Mouse (Mus musculus) gastrocnemius, postnatal 10 days (tissue): ENCODE measurements around the gene Aicda. TPM values are rescaled to one million over a fixed set of nuclear protein-coding genes. Genes with fewer than 3 reads are reported as not detected.
A peak's percentile ranks its signal among the peaks of the same experiment; 100 is the strongest.

Source experiments
- DNase-seq: peaks from one replicate; pipeline ENCODE4 v3.0.0; 2021; ENCODE audit warnings: mixed read lengths
- total RNA-seq, 2 experiments: library from RNA; stranded (reverse); gene quantifications; 2 replicates each; pipeline ENCODE4 v1.2.3; 2021

Gene Aicda
- total RNA-seq, 2 experiments from 2014 or later: not detected

DNA sequence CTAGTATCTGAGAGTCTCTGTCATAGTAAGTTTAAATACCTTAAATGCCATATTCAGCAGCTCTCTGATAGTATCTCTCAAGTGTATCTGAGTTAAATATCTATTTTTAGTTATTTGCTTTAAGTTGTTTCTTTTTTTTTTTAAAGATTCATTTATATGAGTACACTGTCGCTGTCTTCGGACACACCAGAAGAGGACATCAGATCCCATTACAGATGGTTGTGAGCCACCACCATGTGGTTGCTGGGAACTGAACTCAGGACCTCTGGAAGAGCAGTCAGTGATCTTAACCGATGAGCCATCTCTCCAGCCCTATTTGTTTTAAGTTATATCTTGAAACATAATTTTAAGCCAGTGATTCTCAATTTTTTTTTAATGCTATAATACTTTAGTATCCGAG is 47.4 kb downstream of the Aicda start:
- no peak for DNase-seq

- DNase-seq: no peak
These were observed 48.0 kb downstream of the Aicda start for GRCm38 (mm10) chr6:122601615-122602014.

- DNase-seq: peak; percentile 57
These were observed 48.8 kb downstream of the Aicda start, which contains the start of gene Apobec1 for GRCm38 (mm10) chr6:122602242-122602991. TSS of gene Apobec1 (minus strand) at chr6:122602444.

DNA sequence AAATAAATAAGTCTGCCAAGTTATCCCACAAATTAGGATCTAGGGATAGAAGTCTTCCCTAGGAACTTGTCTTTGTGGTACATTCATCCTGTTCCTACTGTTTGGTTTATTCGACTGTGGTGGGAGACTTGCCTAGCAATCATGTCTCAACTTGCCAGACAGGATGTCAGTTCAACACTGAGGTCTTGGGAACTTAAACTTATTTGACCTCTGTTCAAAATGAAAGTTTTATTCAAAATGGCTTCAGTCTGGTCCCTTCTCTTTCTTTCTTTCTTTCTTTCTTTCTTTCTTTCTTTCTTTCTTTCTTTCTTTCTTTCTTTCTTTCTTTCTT is 49.4 kb downstream of the Aicda start:
- DNase-seq: no peak

DNA sequence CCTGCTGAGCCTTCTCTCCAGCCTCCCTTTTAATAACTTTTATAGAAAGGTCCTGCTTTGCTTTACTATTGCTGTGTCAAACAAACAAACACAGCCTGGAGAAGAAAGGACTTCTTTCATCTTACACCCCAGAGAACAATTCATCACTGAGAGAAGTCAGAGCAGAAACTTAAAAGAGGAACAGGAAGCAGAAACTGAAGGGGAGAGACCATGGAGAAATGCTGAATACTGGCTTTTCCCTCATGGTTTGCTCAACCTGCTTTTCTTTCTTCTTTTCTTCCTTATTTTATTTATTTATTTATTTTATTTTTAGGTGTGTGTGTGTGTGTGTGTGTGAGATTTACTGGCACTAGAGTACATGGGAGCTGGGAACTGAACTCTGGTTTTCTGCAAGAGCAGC is 50.7 kb downstream of the Aicda start:
- no peak for DNase-seq

GRCm38 (mm10) chr6:122605483-122605882 is 51.9 kb downstream of the Aicda start:
- DNase-seq: no peak

GRCm38 (mm10) chr6:122606661-122607060 is 53.1 kb downstream of the Aicda start:
- no peak for DNase-seq

- no peak for DNase-seq
These were observed 54.1 kb downstream of the Aicda start for GRCm38 (mm10) chr6:122607700-122608099.

DNA sequence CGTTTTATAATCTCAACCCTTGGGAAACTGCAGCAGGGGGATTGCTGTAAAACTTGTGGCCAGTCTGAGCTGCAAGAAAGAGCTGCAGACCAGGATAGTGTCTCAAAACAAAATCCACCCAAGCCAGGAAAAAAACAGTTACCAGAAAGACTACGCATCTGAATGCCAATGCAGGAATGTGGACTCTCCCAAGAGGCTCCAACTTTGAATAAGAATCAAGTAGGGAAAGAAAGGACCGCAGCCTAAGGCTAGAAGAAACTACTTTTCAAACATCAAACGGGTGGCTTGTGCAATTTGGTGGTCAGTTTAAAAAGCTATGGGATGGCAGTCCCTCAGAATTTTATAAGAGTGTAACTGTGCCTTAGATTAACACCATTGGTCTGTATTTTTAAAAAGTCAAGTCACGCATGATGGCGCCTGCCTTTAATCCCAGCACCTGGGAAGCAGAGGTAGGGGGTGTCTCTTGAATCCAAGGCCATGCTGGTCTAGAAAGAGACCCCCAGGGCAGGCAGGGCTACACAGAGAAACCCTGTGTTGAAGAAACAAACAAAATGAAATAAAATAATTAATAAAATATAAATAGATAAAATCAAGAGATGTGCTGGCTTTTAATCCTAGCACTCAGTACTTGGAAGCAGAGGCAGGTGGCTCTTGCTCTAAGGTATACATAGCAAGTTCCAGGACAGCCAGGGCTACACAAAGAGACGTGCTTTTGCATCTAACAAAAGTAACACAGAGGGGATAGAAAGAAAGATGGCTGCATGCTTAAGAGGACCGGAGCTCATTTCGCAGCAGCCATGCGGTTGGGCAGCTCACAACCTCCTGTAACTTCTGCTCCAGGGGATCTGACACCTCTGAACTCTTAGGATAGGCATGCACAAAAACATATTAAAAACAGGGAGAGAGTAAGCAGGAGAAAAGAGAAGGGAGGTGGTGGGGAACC is 55.1 kb downstream of the Aicda start:
- DNase-seq: no peak

GRCm38 (mm10) chr6:122609377-122609728 is 55.8 kb downstream of the Aicda start:
- DNase-seq: no peak

DNA sequence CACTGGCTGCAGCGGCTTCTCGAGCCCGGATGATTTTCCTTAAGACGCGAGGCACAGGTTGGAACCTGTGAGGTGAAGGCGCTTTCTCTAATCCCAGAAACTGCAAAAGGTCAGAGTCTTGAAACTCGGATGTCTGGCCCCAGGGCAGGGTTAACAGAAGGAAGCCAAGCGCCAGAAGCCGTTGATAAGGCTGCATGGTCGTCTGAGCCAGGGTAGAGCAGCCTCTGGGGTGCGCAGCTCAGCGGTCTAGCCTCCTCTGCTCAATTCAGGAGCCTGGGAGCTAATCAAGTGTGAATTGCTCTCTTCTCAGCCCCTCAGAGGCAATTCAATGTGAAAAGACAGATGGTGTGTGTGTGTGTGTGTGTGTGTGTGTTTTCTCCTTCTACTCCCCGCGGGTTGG is 56.2 kb downstream of the Aicda start, which contains the start of gene Gdf3:
Gene Gdf3 (minus strand): TSS at position 317 of the 400 bp plus-strand sequence.
- no peak for DNase-seq

DNA sequence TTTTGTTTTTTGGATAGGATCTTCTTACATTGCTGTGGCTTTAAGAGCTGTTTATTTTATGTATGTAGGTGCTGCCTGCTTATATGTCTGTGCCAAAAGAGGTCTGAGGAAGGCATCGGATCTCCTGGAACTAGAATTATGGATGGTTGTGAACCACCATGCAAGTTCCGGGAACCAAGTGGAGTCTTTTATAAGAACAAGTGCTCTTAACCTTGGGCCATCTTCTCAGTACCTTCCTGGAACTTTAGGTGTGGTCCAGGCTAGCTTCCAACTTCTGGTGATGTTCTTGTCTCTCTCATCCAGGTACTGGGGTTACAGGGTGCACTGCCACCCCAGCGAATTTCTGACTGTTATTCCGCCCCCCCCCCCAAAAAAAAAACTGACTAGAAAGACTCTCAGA is 58.8 kb downstream of the Aicda start:
- DNase-seq: no peak

Other genes starting within 250 kb of the Aicda start
- 10 to 100 TPM; 32.1 to 35.6 TPM for gene M6pr, start 245.1 kb upstream of the Aicda start, total RNA-seq
- 10 to 100 TPM; 13.1 to 13.8 TPM for gene Phc1, start 213.2 kb upstream of the Aicda start, total RNA-seq
- gene Rimklb, start 55.0 kb upstream of the Aicda start, total RNA-seq: 1 to 10 TPM; 2.1 to 2.6 TPM
- 100 to 1,000 TPM; 115 to 141 TPM for gene Mfap5, start 48.0 kb upstream of the Aicda start, total RNA-seq
- 1 to 10 TPM; 2.3 to 4.3 TPM for gene Apobec1, start 48.6 kb downstream of the Aicda start, total RNA-seq
- gene Gdf3, start 56.3 kb downstream of the Aicda start, total RNA-seq: not detected
- not detected for gene Dppa3, start 72.6 kb downstream of the Aicda start, total RNA-seq
- not detected for gene Nanog, start 153.7 kb downstream of the Aicda start, total RNA-seq
- 1 to 10 TPM; 2.2 to 3.8 TPM for gene Slc2a3, start 247.8 kb downstream of the Aicda start, total RNA-seq